Mouse (Mus musculus): ENCODE data around the gene Slc7a9. TPM values are rescaled to one million over a fixed set of nuclear protein-coding genes. Genes with fewer than 3 reads are reported as not detected.

Slc7a9 gene
- total RNA-seq, 2 experiments from 2014 or later, result not detected

Other genes starting within 250 kb of the Slc7a9 start
- gene Lrp3, start 233.3 kb upstream of the Slc7a9 start, total RNA-seq (2021), result 10 to 100 TPM; 75.2 to 77.5 TPM
- gene Gpatch1, start 130.4 kb upstream of the Slc7a9 start, total RNA-seq (2021), result 10 to 100 TPM; 26.5 to 30.1 TPM
- gene Rhpn2, start 114.6 kb upstream of the Slc7a9 start, total RNA-seq (2021), result 1 to 10 TPM; 7.3 to 9.1 TPM
- 1 to 10 TPM; 6.2 to 6.3 TPM for gene Faap24, start 52.0 kb upstream of the Slc7a9 start, total RNA-seq (2021)
- 10 to 100 TPM; 11.2 to 16.9 TPM for gene Cep89, start 51.8 kb upstream of the Slc7a9 start, total RNA-seq (2021)
- under 1 TPM; 0.27 to 0.56 TPM for gene Tdrd12, start 88.9 kb downstream of the Slc7a9 start, total RNA-seq (2021)
- 10 to 100 TPM; 62.4 to 65.4 TPM for gene Nudt19, start 107.5 kb downstream of the Slc7a9 start, total RNA-seq (2021)
- under 1 TPM; 0.22 to 0.23 TPM for gene Rgs9bp, start 136.8 kb downstream of the Slc7a9 start, total RNA-seq (2021)
- 10 to 100 TPM; 36.2 to 37.8 TPM for gene Ankrd27, start 137.4 kb downstream of the Slc7a9 start, total RNA-seq (2021)
- 10 to 100 TPM; 77.9 to 80.8 TPM for gene Pdcd5, start 198.7 kb downstream of the Slc7a9 start, total RNA-seq (2021)